Mouse (Mus musculus) thymus, postnatal 36 days (tissue): ENCODE data around the gene Paqr5.
A peak's percentile ranks its signal among the peaks of the same experiment; 100 is the strongest.

Experiments
- DNase-seq, 2 experiments: peaks; one replicate each; pipeline ENCODE4 v3.0.0; 2022; ENCODE audit warnings: mixed read lengths in 2 of 2

Paqr5 gene

GRCm38 (mm10) chr9:62008360-62008759, 18.3 kb downstream of the Paqr5 start:
- DNase-seq, result no peak

- no peak for DNase-seq
These were observed 19.6 kb downstream of the Paqr5 start for GRCm38 (mm10) chr9:62007028-62007427.

GRCm38 (mm10) chr9:62003611-62004010, 23.0 kb downstream of the Paqr5 start:
- no peak for DNase-seq

- no peak for DNase-seq
These were observed 26.8 kb downstream of the Paqr5 start for GRCm38 (mm10) chr9:61999653-62000420.

DNA sequence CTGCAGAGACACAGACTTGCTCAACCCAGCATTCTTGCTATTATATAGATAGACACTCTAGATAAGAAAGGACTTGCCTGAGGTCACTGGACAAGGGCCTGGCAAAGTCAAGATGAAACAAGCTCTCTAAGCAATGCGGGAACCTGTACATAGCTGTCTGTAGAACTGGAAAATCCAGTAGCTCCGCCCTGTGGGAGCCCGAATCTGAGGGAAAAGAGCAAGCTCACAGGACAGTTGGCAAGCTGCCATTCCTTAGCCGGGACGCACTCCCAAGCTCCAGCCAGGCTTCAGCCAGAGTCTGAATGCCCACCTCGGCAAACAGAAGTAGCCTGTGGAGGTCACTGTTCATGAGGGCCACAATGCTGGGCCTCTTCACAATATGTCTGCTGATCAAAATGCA, 28.8 kb downstream of the Paqr5 start:
- no peak for DNase-seq

DNA sequence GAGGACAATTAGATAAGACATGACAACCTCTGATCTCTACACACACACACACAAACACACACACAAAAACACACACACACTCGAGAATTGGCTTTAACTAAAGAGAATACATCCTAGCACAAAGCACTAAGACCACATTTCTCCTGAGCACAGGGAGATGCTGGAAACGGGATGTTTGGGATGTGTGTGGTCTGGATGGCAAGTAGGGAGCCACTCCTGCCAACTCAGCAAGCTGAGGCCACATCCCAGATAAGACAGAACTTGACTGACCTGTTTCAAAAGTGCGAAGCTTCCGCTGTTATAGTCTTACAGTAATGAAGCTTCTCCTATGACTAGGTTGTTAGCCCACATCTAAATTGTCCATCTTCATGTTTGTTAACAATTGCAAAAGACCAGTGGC, 35.5 kb downstream of the Paqr5 start:
- DNase-seq, result no peak

- no peak for DNase-seq
These were observed 35.9 kb downstream of the Paqr5 start for GRCm38 (mm10) chr9:61990738-61991137.

DNA sequence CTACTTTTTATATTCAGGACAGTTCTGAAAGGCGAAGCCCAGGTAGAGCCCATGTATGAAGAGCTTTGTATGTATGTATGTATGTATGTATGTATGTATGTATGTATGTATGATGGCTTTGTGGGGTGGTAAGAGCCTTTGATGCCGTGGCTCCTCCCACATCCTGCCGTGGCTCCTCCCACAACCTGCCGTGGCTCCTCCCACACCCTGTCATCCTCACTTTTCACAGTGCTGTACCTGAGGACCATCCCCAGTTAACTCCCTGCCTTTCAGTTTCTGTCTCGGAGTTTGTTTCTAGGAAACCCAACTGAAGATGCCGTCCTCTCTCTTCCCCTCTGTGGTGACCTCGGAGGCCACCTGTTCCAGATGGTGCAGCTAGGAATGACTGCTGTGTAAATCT, 40.6 kb downstream of the Paqr5 start:
- DNase-seq, result peak; percentile 53 to 58

DNA sequence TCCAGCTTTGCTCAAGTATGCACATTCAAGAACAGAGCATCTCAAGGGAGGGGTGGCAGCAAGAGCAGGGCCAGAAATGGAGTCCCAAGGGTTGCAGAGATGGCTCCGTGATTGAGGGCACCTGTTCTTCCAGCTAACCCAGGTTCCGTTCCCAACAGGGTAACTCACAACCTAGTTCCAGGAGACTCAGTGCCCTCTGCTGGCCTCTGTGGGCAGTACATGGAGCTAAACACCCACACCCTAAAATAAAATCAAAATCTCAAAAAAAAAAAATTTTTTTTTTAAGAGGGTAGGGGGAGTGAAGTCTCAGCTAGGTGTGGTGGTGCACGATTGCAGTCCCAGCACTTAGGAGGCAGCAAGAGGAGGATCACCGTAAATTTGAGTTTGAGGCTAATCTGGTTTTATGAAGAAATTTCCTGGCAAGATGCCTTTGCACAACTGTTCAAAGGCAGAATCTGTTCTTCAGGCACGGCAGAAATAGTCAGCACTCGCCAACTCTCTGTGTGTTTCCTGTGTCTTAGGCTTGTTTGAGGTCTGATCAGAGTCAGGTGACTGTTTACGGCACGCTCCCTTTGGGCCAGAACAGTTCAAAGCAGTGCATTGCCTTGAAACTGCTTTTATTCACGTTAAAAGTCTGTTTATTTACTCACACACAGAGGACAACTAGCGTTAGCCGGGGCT, 41.3 kb downstream of the Paqr5 start:
- peak; percentile 70 to 74 for DNase-seq

DNA sequence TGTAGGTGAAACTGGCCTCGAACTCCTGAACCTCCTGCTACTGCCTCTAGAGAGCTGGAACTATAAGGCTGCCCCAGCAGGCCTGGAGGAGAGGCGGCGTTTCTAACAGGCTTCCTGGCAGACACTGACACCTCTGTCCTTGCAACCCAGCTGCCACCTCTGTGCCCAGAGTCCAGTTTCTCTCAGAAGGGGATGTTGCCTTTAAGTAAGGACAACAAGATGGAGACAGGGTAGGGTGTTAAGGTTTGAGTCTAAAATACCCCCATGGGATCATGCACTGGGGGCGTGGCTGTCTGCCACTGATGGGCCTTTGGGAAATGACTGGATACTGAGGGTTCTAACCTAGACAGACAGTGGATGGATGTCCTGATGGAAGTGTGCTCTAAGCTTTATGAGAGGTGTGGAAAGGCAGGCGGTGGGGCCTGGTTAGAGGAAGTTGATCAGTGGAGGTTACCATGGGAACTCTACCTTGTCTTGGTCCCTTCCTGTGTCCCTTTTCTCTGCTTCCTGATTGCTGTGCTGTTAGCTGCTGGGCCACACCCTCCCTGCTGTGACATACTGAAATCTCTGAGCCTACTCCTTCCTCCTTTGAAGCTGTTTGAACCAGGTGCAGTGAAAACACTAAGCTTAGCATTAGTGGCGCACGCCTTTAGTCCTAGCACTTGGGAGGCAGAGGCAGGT, 43.6 kb downstream of the Paqr5 start:
- DNase-seq, result peak; percentile 27 to 62

- DNase-seq, result no peak
These were observed 44.8 kb downstream of the Paqr5 start for GRCm38 (mm10) chr9:61981876-61982275.

GRCm38 (mm10) chr9:61979983-61980382, 46.7 kb downstream of the Paqr5 start:
- no peak for DNase-seq

GRCm38 (mm10) chr9:61977258-61977945, 49.3 kb downstream of the Paqr5 start:
- DNase-seq, result no peak

DNA sequence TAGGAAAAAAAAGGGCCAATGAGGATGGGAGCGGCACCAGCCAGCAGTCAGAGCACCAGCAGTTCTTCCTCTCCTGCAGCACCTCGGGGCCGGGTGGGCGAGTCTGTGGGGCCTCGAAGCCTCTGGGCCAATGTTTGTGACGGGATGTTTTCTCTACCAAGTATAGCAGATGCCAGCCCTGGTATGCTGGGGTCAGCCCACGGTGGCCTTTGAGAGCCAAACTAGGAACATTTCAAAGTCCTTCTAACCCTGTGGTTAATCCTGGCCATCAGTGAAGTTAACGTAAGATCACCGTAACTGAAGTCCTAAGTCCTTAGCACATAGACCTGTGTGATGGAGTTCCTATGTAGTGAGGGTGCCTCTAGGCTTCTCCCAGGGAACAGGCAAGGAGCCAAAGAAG, 54.6 kb downstream of the Paqr5 start:
- DNase-seq, result no peak

DNA sequence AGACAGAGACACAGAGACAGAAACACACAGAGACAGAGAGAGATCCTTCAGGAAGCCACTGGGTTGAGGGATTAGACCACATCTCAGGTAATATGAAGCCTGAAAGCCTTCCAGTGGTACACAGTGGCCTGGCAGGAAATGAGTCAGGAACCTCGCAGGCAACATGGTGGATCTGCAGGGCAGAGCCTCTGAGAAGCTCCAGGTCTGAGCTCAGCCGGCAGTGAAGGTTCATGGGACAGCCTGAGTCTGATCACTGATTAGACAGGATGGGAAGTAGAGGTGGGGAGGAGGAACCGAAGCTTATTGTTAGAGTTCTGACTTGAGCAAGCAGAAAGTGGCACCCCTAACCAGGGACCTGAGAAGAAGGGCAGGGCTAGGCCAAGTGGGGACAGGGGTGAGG, 55.6 kb downstream of the Paqr5 start:
- DNase-seq, result no peak

DNA sequence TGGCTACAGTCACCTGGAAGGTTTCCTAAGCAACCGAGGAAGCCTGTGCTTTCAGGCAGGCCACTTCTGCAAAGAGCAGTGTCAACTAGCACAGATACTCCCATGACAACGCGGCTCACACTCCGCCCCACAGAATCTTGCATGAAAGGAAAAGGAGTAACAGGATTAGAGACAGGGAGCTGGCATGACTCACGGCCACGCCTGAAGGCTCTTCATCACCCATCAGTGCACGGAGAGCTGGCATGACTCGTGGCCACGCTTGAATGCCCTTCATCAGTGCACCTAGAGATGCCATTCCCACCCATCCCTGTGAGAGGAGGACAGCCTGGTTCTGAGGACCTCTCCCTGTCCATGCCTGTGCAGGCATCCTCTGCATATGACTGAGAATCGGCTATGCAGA, 59.3 kb downstream of the Paqr5 start:
- DNase-seq, result no peak

DNA sequence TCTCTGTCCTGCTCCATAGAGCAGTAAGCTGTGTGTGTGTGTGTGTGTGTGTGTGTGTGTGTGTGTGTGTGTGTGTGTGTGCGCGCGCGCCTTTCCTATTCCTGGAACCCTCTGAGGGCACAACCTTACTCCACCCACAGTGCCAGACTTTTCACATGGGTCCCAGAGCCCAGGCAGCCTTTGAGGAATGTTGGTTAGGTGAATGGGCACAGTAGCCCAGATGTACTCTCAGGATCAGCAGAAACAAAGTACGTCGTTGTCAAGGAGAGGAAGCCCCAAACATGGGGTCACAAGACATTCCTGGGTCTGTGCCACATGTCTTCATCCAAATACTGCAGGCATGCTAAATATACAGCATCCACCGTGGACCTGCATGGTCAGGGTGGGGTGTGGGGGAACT, 60.7 kb downstream of the Paqr5 start:
- DNase-seq, result no peak

DNA sequence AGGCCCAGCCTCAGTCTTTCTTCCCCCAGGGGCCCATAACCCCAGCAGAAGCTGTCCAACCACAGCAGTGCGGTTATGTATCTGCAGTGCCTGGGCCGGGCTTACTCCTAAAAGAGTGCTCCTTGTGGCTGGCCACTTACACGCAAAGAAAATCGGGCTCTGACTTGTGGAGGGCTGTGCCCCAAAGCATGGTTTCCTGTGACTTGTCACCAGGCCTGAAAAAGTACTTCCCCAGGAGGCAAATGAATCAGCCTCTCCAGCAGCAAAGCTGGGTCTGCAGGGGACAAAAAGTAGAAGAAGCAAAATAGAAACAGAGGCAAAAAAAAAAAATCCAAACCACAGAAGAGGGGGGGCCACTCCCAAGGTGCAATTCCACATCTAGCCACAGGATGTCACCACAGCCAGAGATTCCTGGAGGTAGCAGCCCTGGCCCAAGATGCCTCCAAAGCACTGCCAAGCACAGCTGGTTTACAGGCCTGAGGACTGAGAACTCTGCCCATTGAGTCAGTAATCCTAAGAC, 61.2 kb downstream of the Paqr5 start:
- DNase-seq, result peak; percentile 76 to 78

GRCm38 (mm10) chr9:61963356-61963755, 63.3 kb downstream of the Paqr5 start:
- DNase-seq, result no peak

DNA sequence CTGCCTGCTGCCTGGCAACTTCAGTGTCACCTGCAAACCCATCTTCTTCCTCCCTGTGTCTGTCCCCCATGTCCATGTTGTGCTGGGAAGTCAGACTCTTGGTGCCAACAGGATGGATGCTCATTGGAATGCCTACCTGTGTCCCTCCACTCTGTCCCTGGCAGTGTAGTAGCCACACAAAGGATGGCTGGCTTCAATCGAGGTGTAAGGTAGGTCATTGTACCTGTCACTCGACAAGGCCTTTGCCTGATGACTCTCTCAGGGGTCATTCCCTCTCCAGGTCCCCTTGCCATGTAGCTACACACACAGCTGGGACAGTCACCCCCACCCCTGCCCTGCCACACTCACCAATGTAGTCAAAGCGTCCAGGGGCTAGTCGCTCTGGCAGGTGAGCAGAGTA, 65.5 kb downstream of the Paqr5 start:
- no peak for DNase-seq

DNA sequence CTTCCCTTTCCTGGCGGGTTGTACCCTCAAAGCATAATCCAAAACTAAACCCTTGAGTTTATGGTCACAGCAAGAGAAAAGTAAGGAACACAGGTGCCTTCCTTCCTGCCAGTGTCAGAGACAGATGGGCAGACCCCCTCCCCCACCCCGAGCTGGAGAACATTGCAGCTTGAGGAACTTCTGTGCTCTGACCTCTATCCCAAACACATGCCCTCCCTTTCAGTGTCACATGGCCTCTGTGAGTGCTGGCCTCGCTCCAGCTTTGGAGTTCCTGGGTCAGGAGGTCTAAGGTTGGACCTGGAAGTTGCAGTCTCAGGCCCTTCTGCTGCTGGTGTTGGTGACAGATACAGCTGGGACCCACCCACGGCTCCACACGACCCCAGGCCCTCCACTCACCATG, 65.9 kb downstream of the Paqr5 start:
- peak; percentile 36 to 52 for DNase-seq

- DNase-seq, result no peak
These were observed 66.6 kb downstream of the Paqr5 start for GRCm38 (mm10) chr9:61959921-61960569.

GRCm38 (mm10) chr9:61954707-61955106, 71.9 kb downstream of the Paqr5 start:
- DNase-seq, result no peak
